Mouse (Mus musculus): ENCODE data around the gene Olfr713. TPM values are rescaled to one million over a fixed set of nuclear protein-coding genes. Genes with fewer than 3 reads are reported as not detected.

Olfr713 gene
- not detected for total RNA-seq (2021)
- long read RNA-seq, experiment 1 = 0 reads
- long read RNA-seq, experiment 2 = 0 reads

GRCm38 (mm10) chr7:107030874-107031273 lies at the start of gene Olfr713:
TSS of gene Olfr713 (plus strand) at chr7:107031174.
- no peak for DNase-seq

- DNase-seq = no peak
Measured at GRCm38 (mm10) chr7:106985236-106985635, 45.7 kb upstream of the Olfr713 start.

GRCm38 (mm10) chr7:107000798-107001197 lies 30.2 kb upstream of the Olfr713 start:
- no peak for DNase-seq

GRCm38 (mm10) chr7:107004169-107004568 lies 26.8 kb upstream of the Olfr713 start:
- DNase-seq = no peak

GRCm38 (mm10) chr7:107005972-107006371 lies 25.0 kb upstream of the Olfr713 start, which contains the start of gene Olfr2:
TSS of gene Olfr2 (minus strand) at chr7:107006072.
- DNase-seq = no peak

GRCm38 (mm10) chr7:107039934-107040563 lies 9.1 kb downstream of the Olfr713 start:
- DNase-seq = no peak

GRCm38 (mm10) chr7:107043136-107043535 lies 12.2 kb downstream of the Olfr713 start:
- no peak for DNase-seq

GRCm38 (mm10) chr7:107044407-107044806 lies 13.4 kb downstream of the Olfr713 start:
- no peak for DNase-seq

GRCm38 (mm10) chr7:107045833-107046232 lies 14.9 kb downstream of the Olfr713 start:
- DNase-seq = peak; percentile 16 to 57

- peak in 1 of 2 experiments; percentile 10 for DNase-seq
Measured at GRCm38 (mm10) chr7:107047578-107047977, 16.6 kb downstream of the Olfr713 start.

- DNase-seq = no peak
Measured at GRCm38 (mm10) chr7:107070681-107071080, 39.7 kb downstream of the Olfr713 start, which contains the start of gene Olfr714. TSS of gene Olfr714 (plus strand) at chr7:107070981.

Other genes with a start within 250 kb of the Olfr713 start
- gene Olfr699, start 238.0 kb upstream of the Olfr713 start, total RNA-seq (2021) = not detected
- not detected for gene Olfr700, start 222.3 kb upstream of the Olfr713 start, total RNA-seq (2021)
- not detected for gene Olfr701, start 217.0 kb upstream of the Olfr713 start, total RNA-seq (2021)
- not detected for gene Olfr702, start 197.3 kb upstream of the Olfr713 start, total RNA-seq (2021)
- not detected for gene Olfr703, start 187.8 kb upstream of the Olfr713 start, total RNA-seq (2021)
- not detected for gene Olfr704, start 168.0 kb upstream of the Olfr713 start, total RNA-seq (2021)
- gene Olfr705, start 154.3 kb upstream of the Olfr713 start, total RNA-seq (2021) = not detected
- gene Olfr706, start 143.0 kb upstream of the Olfr713 start, total RNA-seq (2021) = not detected
- gene Olfr707, start 129.9 kb upstream of the Olfr713 start, total RNA-seq (2021) = not detected
- not detected for gene Olfr1532-ps1, start 123.2 kb upstream of the Olfr713 start, total RNA-seq (2021)
- gene Olfr709-ps1, start 99.0 kb upstream of the Olfr713 start, total RNA-seq (2021) = not detected
- gene Olfr710, start 82.9 kb upstream of the Olfr713 start, total RNA-seq (2021) = not detected
- not detected for gene Olfr6, start 67.2 kb upstream of the Olfr713 start, total RNA-seq (2021)
- gene Olfr711, start 55.7 kb upstream of the Olfr713 start, total RNA-seq (2021) = not detected
- not detected for gene Olfr2, start 25.1 kb upstream of the Olfr713 start, total RNA-seq (2021)
- gene Olfr714, start 39.8 kb downstream of the Olfr713 start, total RNA-seq (2021) = not detected
- gene Olfr17, start 62.0 kb downstream of the Olfr713 start, total RNA-seq (2021) = not detected
- gene Olfr715b, start 79.2 kb downstream of the Olfr713 start, total RNA-seq (2021) = not detected
- gene Olfr715, start 99.9 kb downstream of the Olfr713 start, total RNA-seq (2021) = not detected
- gene Olfr716, start 107.2 kb downstream of the Olfr713 start, total RNA-seq (2021) = not detected
- gene Nlrp14, start 135.8 kb downstream of the Olfr713 start, total RNA-seq (2021) = not detected
- gene Rbmxl2, start 178.3 kb downstream of the Olfr713 start, total RNA-seq (2021) = not detected